Mouse (Mus musculus) erythroblast, embryonic 14.5 days (primary cell): ENCODE data around the gene Erp27.

Experiments
- GATA1 ChIP-seq: IDR thresholded peaks from 2 replicates; pipeline ENCODE4 v1.6.1; 2012; ENCODE audit warnings: low read length, inconsistent platforms, mixed read lengths
- TAL1 ChIP-seq: IDR thresholded peaks from 3 replicates; pipeline ENCODE4 v1.6.1; 2012; ENCODE audit warnings: low read length, inconsistent platforms, mixed read lengths

GRCm38 (mm10) chr6:136898954-136899353, 23.0 kb downstream of the Erp27 start:
- TF ChIP-seq TAL1, result no peak
- TF ChIP-seq GATA1, result no peak
